8 mouse cellular contexts compared by ENCODE assay signal in the genomic region with DNA sequence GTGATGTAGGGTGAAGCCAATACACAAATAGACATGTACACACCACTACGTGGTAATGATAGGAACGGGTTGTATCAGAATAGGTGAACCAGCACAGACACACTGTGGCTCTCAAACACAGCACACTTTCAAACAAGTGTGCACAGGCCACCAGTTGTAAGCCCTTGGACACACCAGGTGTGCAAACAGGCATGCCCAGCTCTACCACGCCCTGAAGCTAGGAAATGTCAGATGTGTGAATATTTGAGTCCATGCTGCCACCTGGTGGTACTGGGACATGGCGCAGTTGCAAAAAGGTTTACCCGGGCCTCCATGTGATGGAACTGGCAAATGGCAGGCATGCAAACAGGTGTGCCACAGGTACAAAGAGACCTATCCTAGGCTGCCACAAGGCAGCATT. TPM values are rescaled to one million over a fixed set of nuclear protein-coding genes. Genes with fewer than 3 reads are reported as not detected.
DNase-seq lines count a peak whose midpoint lies in the region; ATAC-seq and TF ChIP-seq lines count a peak whose summit lies in the region.

No protein-coding gene starts in this region.

- H3K4me1 ChIP-seq in forebrain, postnatal 0 days (ENCODE audit: insufficient read depth) = no peaks in the 10 kb centered on the region
- H3K4me1 ChIP-seq in limb, embryonic 13.5 days = no peaks in the 10 kb centered on the region
- no peaks in the 10 kb centered on the region for H3K4me1 ChIP-seq in midbrain, embryonic 16.5 days (ENCODE audit: control insufficient read depth, insufficient read depth, low read length)

- H3K4me2 ChIP-seq in forebrain, postnatal 0 days (ENCODE audit: low read depth) = no peak overlapping the region
- H3K4me2 ChIP-seq in limb, embryonic 13.5 days (replicated peaks) = no peak overlapping the region
- no peak overlapping the region for H3K4me2 ChIP-seq in midbrain, embryonic 16.5 days (ENCODE audit: low read length)

- 63% methylated on average over 5 of the region's 5 CpGs for WGBS in forebrain, postnatal 0 days
- 60% methylated on average over 5 of the region's 5 CpGs for WGBS in limb, embryonic 13.5 days
- 72% methylated on average over 5 of the region's 5 CpGs for WGBS in midbrain, embryonic 16.5 days

- no peak overlapping the region for H3K9ac ChIP-seq in forebrain, postnatal 0 days
- no peak overlapping the region for H3K9ac ChIP-seq in limb, embryonic 13.5 days
- no peak overlapping the region for H3K9ac ChIP-seq in midbrain, embryonic 16.5 days (ENCODE audit: low read depth, low read length)

- peak; percentile 43 for DNase-seq in urinary bladder, postnatal 14 days (ENCODE audit: low spot score)
- DNase-seq in urinary bladder, adult 2 months (ENCODE audit: low spot score) = no peak
- DNase-seq in cerebellum, adult 11 months = peak; percentile 22
- DNase-seq in forebrain, postnatal 0 days = peak; percentile 47
- peak; percentile 17 to 65 for DNase-seq in kidney, adult 8-10 months
- DNase-seq in thymus, postnatal 0 days (ENCODE audit: low spot score) = peak; percentile 55

- ATAC-seq in forebrain, postnatal 0 days = 0 out of 2 replicates have a peak, but pooled peaks have one; percentile 23
- 0 out of 2 replicates have a peak, but pooled peaks have one; percentile 37 for ATAC-seq in limb, embryonic 13.5 days (ENCODE audit: low FRiP score, low read depth)
- ATAC-seq in midbrain, embryonic 16.5 days = peak; percentile 58; the same call in 1 of the 2 replicates

- no peak overlapping the region for H3K27ac ChIP-seq in forebrain, postnatal 0 days (ENCODE audit: low read depth, low read length)
- no peak overlapping the region for H3K27ac ChIP-seq in limb, embryonic 13.5 days
- no peak overlapping the region for H3K27ac ChIP-seq in midbrain, embryonic 16.5 days (ENCODE audit: low read length)

- no peaks in the 10 kb centered on the region for H3K36me3 ChIP-seq in forebrain, postnatal 0 days (ENCODE audit: insufficient read depth)
- no peaks in the 10 kb centered on the region for H3K36me3 ChIP-seq in limb, embryonic 13.5 days
- H3K36me3 ChIP-seq in midbrain, embryonic 16.5 days (ENCODE audit: control insufficient read depth, insufficient read depth, low read length) = no peaks in the 10 kb centered on the region

- H3K4me3 ChIP-seq in forebrain, postnatal 0 days (ENCODE audit: low read depth, low read length) = no peak overlapping the region
- no peak overlapping the region for H3K4me3 ChIP-seq in limb, embryonic 13.5 days
- H3K4me3 ChIP-seq in midbrain, embryonic 16.5 days (ENCODE audit: low read depth, low read length) = no peak overlapping the region

- peak; percentile 75 for TF ChIP-seq CTCF in forebrain, postnatal 0 days (IDR thresholded peaks at IDR 0.05; ENCODE audit: low read depth)

- no peaks in the 10 kb centered on the region for H3K27me3 ChIP-seq in forebrain, postnatal 0 days (ENCODE audit: insufficient read depth, low read length)
- H3K27me3 ChIP-seq in limb, embryonic 13.5 days = no peaks in the 10 kb centered on the region
- H3K27me3 ChIP-seq in midbrain, embryonic 16.5 days (ENCODE audit: control insufficient read depth, insufficient read depth, low read depth, low read length) = no peaks in the 10 kb centered on the region

- no peaks in the 10 kb centered on the region for H3K9me3 ChIP-seq in forebrain, postnatal 0 days (ENCODE audit: low read length)
- H3K9me3 ChIP-seq in limb, embryonic 13.5 days = no peaks in the 10 kb centered on the region
- H3K9me3 ChIP-seq in midbrain, embryonic 16.5 days (replicated peaks; ENCODE audit: control insufficient read depth, low read length, poor library complexity, severe bottlenecking) = no peaks in the 10 kb centered on the region

RNA-seq across cellular contexts. Expression of a gene that starts 10.9 kb away (rescaled TPM):
- 10.1 and 12.1 TPM in 2 replicates for polyA plus RNA-seq in urinary bladder, adult 2 months (2012; rRNA removed)
- 22.2 and 25.9 TPM in 2 replicates for total RNA-seq in forebrain, postnatal 0 days (2014; rRNA removed)
- 5.5 and 8.2 TPM in 2 replicates for polyA plus RNA-seq in forebrain, postnatal 0 days (2015; fragmentation: Nextera tagmentation; extraction: Ambion mirVana)
- polyA plus RNA-seq in limb, embryonic 13.5 days (2015; fragmentation: Nextera tagmentation; extraction: Ambion mirVana) = 15.0 and 15.9 TPM in 2 replicates
- polyA plus RNA-seq in midbrain, embryonic 16.5 days (2015; fragmentation: Nextera tagmentation; extraction: Ambion mirVana) = 16.6 and 17.9 TPM in 2 replicates
- polyA plus RNA-seq in thymus, postnatal 0 days (2015; fragmentation: Nextera tagmentation; extraction: Ambion mirVana) = 16.1 and 17.2 TPM in 2 replicates
